ENCODE assay signal across 28 mouse cellular contexts in the genomic region with DNA sequence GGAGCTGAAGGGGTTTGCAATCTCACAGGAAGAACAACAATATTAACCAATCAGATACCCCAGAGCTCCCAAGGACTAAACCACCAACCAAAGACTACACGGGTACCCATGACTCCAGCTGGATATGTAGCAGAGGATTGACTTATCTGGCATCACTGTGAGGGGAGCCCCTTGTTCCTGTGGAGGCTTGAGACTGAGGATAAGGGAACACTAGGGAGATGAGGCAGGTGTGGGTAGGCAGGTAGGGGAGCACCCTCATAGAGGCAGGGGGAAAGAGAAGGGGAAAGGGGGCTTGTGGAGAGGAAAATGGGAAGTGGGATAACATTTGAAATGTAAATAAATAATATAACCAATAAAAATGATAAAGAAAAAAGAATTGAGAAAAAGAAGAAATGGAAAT.
"Had no signal": no experiment of that assay in that cellular context is flagged by ENCODE, and none has a peak within 500 bp of the region (broad histone marks: within the 10 kb centered on the region; RNA-seq: fewer than 3 reads in every experiment).

No protein-coding gene starts in this region.

- H3K4me1 ChIP-seq: embryonic facial prominence, embryonic 10.5 days; embryonic facial prominence, embryonic 12.5 days; embryonic facial prominence, embryonic 13.5 days; embryonic facial prominence, embryonic 15.5 days; forebrain, embryonic 10.5 days; forebrain, embryonic 12.5 days; forebrain, embryonic 13.5 days; forebrain, embryonic 15.5 days had no signal

- H3K4me2 ChIP-seq: embryonic facial prominence, embryonic 12.5 days; embryonic facial prominence, embryonic 13.5 days; embryonic facial prominence, embryonic 15.5 days; forebrain, embryonic 12.5 days; forebrain, embryonic 13.5 days; forebrain, embryonic 15.5 days had no signal

- H3K27me3 ChIP-seq: embryonic facial prominence, embryonic 12.5 days; embryonic facial prominence, embryonic 13.5 days; embryonic facial prominence, embryonic 15.5 days; forebrain, embryonic 12.5 days; forebrain, embryonic 13.5 days; forebrain, embryonic 15.5 days had no signal

- H3K9ac ChIP-seq: embryonic facial prominence, embryonic 12.5 days; embryonic facial prominence, embryonic 13.5 days; embryonic facial prominence, embryonic 15.5 days; forebrain, embryonic 12.5 days; forebrain, embryonic 13.5 days; forebrain, embryonic 15.5 days; forebrain, postnatal 0 days had no signal

- H3K4me3 ChIP-seq: embryonic facial prominence, embryonic 10.5 days; embryonic facial prominence, embryonic 12.5 days; embryonic facial prominence, embryonic 13.5 days; embryonic facial prominence, embryonic 15.5 days; erythroblast, embryonic 14.5 days; forebrain, embryonic 10.5 days; forebrain, embryonic 12.5 days; forebrain, embryonic 13.5 days; forebrain, embryonic 15.5 days; gastrocnemius, adult 2 months; heart, adult 2 months had no signal

- H3K27ac ChIP-seq: embryonic facial prominence, embryonic 10.5 days; embryonic facial prominence, embryonic 12.5 days; embryonic facial prominence, embryonic 13.5 days; embryonic facial prominence, embryonic 15.5 days; forebrain, embryonic 10.5 days; forebrain, embryonic 12.5 days; forebrain, embryonic 13.5 days; forebrain, embryonic 15.5 days; gastrocnemius, adult 2 months; heart, adult 2 months had no signal

- H3K36me3 ChIP-seq: embryonic facial prominence, embryonic 10.5 days; embryonic facial prominence, embryonic 12.5 days; embryonic facial prominence, embryonic 13.5 days; embryonic facial prominence, embryonic 15.5 days; forebrain, embryonic 10.5 days; forebrain, embryonic 12.5 days; forebrain, embryonic 15.5 days had no signal

- ATAC-seq: forebrain, embryonic 13.5 days; forebrain, embryonic 14.5 days; forebrain, embryonic 15.5 days; forebrain, embryonic 16.5 days; forebrain, postnatal 0 days had no signal

- DNase-seq: cerebellum, adult 2 months; cerebellum, adult 8-10 months; cerebellum, adult 9-10 months; cerebellum, adult 9-11 months; cerebellum, postnatal 10 days; cerebellum, postnatal 14 days; cerebellum, postnatal 25 days; cerebellum, postnatal 36 days; embryo, embryonic 11 days; forebrain, postnatal 0 days; gastrocnemius, adult 2 months; gastrocnemius, postnatal 10 days; gastrocnemius, postnatal 14 days; gastrocnemius, postnatal 25 days; gastrocnemius, postnatal 36 days; heart, adult 18-20 months; heart, adult 2 months had no signal

- H3K9me3 ChIP-seq: embryonic facial prominence, embryonic 10.5 days; embryonic facial prominence, embryonic 12.5 days; embryonic facial prominence, embryonic 13.5 days; embryonic facial prominence, embryonic 15.5 days; forebrain, embryonic 10.5 days; forebrain, embryonic 12.5 days; forebrain, embryonic 13.5 days; forebrain, embryonic 15.5 days had no signal
